Mouse (Mus musculus) hindbrain, embryonic 14.5 days (tissue): ENCODE results near the gene Plekho2. TPM values are rescaled to one million over a fixed set of nuclear protein-coding genes. Genes with fewer than 3 reads are reported as not detected.

Source experiments
- ATAC-seq: fragments of 200-750 bp; cut with Nextera tagmentation; 2 replicates; pipeline ENCODE4 v1.8.0; 2017; ENCODE audit warnings: moderate number of reproducible peaks, mild to moderate bottlenecking, moderate TSS enrichment, moderate library complexity; ENCODE audit not compliant: low FRiP score
- DNase-seq: peaks from one replicate; pipeline ENCODE4 v3.0.0-alpha.2; 2015; ENCODE audit warnings: low spot score
- H3K27ac ChIP-seq: fragments of 300-500 bp; sonication (generic); 2 replicates; pipeline ENCODE4 v1.5.1; 2014; ENCODE audit warnings: mild to moderate bottlenecking, moderate library complexity
- H3K27me3 ChIP-seq: fragments of 300-500 bp; sonication (generic); 2 replicates; pipeline ENCODE4 v1.6.1; 2014; ENCODE audit warnings: mild to moderate bottlenecking, low read length, mixed read lengths; ENCODE audit not compliant: control insufficient read depth, insufficient read depth
- H3K36me3 ChIP-seq: fragments of 300-500 bp; sonication (generic); replicated peaks from 2 replicates; pipeline ENCODE4 v1.6.1; 2014; ENCODE audit not compliant: control insufficient read depth, insufficient read depth
- H3K4me1 ChIP-seq: fragments of 300-500 bp; sonication (generic); replicated peaks from 2 replicates; pipeline ENCODE4 v1.6.1; 2014; ENCODE audit warnings: antibody characterized with exemption, low read length, mixed read lengths; ENCODE audit not compliant: control insufficient read depth, insufficient read depth
- H3K4me2 ChIP-seq: fragments of 300-500 bp; sonication (generic); replicated peaks from 2 replicates; pipeline ENCODE4 v1.6.1; 2014; ENCODE audit warnings: mild to moderate bottlenecking, moderate library complexity
- H3K4me3 ChIP-seq: fragments of 300-500 bp; sonication (generic); replicated peaks from 2 replicates; pipeline ENCODE4 v1.5.1; 2014; ENCODE audit warnings: mild to moderate bottlenecking, low read length
- H3K9ac ChIP-seq: fragments of 300-500 bp; sonication (generic); 2 replicates; pipeline ENCODE4 v1.6.1; 2014
- H3K9me3 ChIP-seq: fragments of 300-500 bp; sonication (generic); 2 replicates; pipeline ENCODE4 v1.6.1; 2016; ENCODE audit warnings: low read length; ENCODE audit not compliant: control insufficient read depth
- WGBS: fragments of 180-500 bp; shearing (Covaris S2); extraction: QIAGEN DNeasy Blood & Tissue Kit; methylation state at CpG from one replicate; pipeline ENCODE4 v1.1.7; 2014; 5-methylcytosine and 5-hydroxymethylcytosine counted together
- polyA plus RNA-seq: library from polyadenylated mRNA; unstranded; fragments of >200 nt; fragmentation: Nextera tagmentation; extraction: Ambion mirVana; gene quantifications from 2 replicates; pipeline ENCODE4 v1.2.1, GENCODE M21; 2014

The Plekho2 gene
- polyA plus RNA-seq, 1 experiment from 2014 or later, result 4.4 TPM

GRCm38 (mm10) chr9:65575393-65576196, 4.2 kb downstream of the Plekho2 start:
- ATAC-seq (no peak), DNase-seq (no peak)
- 68% methylated on average over 8 of the region's 8 CpGs for WGBS
- H3K27ac ChIP-seq, result 0 out of 2 replicates have a peak overlapping the region, but pooled peaks have one; percentile 24
- no peak overlapping the region for H3K4me3 ChIP-seq
- H3K36me3 ChIP-seq, result peaks cover 5% of the 10 kb centered on the region; the same call in 1 of the 2 replicates
- peaks cover 20% of the 10 kb centered on the region; the same call in 1 of the 2 replicates for H3K4me1 ChIP-seq
- no peak overlapping the region for H3K9ac ChIP-seq
- H3K4me2 ChIP-seq, result no peak overlapping the region
- H3K9me3 ChIP-seq, result no peaks in the 10 kb centered on the region
- H3K27me3 ChIP-seq, result no peaks in the 10 kb centered on the region

- Histone ChIP-seq H3K4me2 (no peak overlapping the region), H3K9me3 (no peaks in the 10 kb centered on the region), H3K9ac (no peak overlapping the region), H3K4me1 (peaks cover 18% of the 10 kb centered on the region; the same call in 1 of the 2 replicates), H3K27ac (no peak overlapping the region), H3K4me3 (no peak overlapping the region), H3K27me3 (no peaks in the 10 kb centered on the region), H3K36me3 (peaks cover 5% of the 10 kb centered on the region; the same call in 1 of the 2 replicates)
- WGBS, result 82% methylated on average over 11 of the region's 11 CpGs
- DNase-seq (no peak), ATAC-seq (no peak)
These were observed 5.1 kb downstream of the Plekho2 start for GRCm38 (mm10) chr9:65574513-65575392.

GRCm38 (mm10) chr9:65572837-65573236, 7.0 kb downstream of the Plekho2 start:
- DNase-seq (no peak), ATAC-seq (no peak)
- WGBS, result 63% methylated on average over 6 of the region's 6 CpGs
- Histone ChIP-seq H3K9ac (no peak overlapping the region), H3K36me3 (peaks cover 5% of the 10 kb centered on the region; the same call in 1 of the 2 replicates), H3K4me3 (no peak overlapping the region), H3K4me2 (no peak overlapping the region), H3K4me1 (peaks cover 18% of the 10 kb centered on the region; the same call in 1 of the 2 replicates), H3K27me3 (no peaks in the 10 kb centered on the region), H3K9me3 (no peaks in the 10 kb centered on the region), H3K27ac (no peak overlapping the region)

GRCm38 (mm10) chr9:65569491-65569971, 10.3 kb downstream of the Plekho2 start:
- no peaks in the 10 kb centered on the region for H3K27me3 ChIP-seq
- 76% methylated on average over 6 of the region's 6 CpGs for WGBS
- H3K4me3 ChIP-seq, result no peak overlapping the region
- H3K9ac ChIP-seq, result no peak overlapping the region
- no peak for DNase-seq
- no peak for ATAC-seq
- no peaks in the 10 kb centered on the region for H3K9me3 ChIP-seq
- no peak overlapping the region for H3K4me2 ChIP-seq
- no peak overlapping the region for H3K27ac ChIP-seq
- H3K4me1 ChIP-seq, result 0 out of 2 replicates have a peak, but pooled peaks cover under 1% of the 10 kb centered on the region
- peaks cover 5% of the 10 kb centered on the region; the same call in 1 of the 2 replicates for H3K36me3 ChIP-seq

- H3K36me3 ChIP-seq, result peaks cover 5% of the 10 kb centered on the region; the same call in 1 of the 2 replicates
- H3K27ac ChIP-seq, result no peak overlapping the region
- no peak overlapping the region for H3K9ac ChIP-seq
- DNase-seq (no peak), ATAC-seq (no peak)
- no peak overlapping the region for H3K4me2 ChIP-seq
- H3K9me3 ChIP-seq, result no peaks in the 10 kb centered on the region
- no peaks in the 10 kb centered on the region for H3K4me1 ChIP-seq
- H3K27me3 ChIP-seq, result no peaks in the 10 kb centered on the region
- WGBS, result 96% methylated on average over 6 of the region's 6 CpGs
- no peak overlapping the region for H3K4me3 ChIP-seq
These were observed 11.1 kb downstream of the Plekho2 start for GRCm38 (mm10) chr9:65568787-65569186.

- Histone ChIP-seq H3K4me1 (no peaks in the 10 kb centered on the region), H3K36me3 (no peaks in the 10 kb centered on the region), H3K27ac (no peak overlapping the region), H3K4me3 (no peak overlapping the region), H3K9ac (no peak overlapping the region), H3K4me2 (no peak overlapping the region), H3K9me3 (no peaks in the 10 kb centered on the region), H3K27me3 (no peaks in the 10 kb centered on the region)
- DNase-seq, result no peak
- no peak for ATAC-seq
- WGBS, result 98% methylated on average over 2 of the region's 2 CpGs
These were observed 15.1 kb downstream of the Plekho2 start for GRCm38 (mm10) chr9:65564698-65565097.

GRCm38 (mm10) chr9:65563073-65563472, 16.8 kb downstream of the Plekho2 start:
- no peaks in the 10 kb centered on the region for H3K27me3 ChIP-seq
- WGBS, result 90% methylated on average over 5 of the region's 5 CpGs
- H3K4me3 ChIP-seq, result no peak overlapping the region

GRCm38 (mm10) chr9:65562081-65562506, 17.7 kb downstream of the Plekho2 start:
- H3K27ac ChIP-seq, result no peak overlapping the region
- H3K9me3 ChIP-seq, result no peaks in the 10 kb centered on the region
- no peaks in the 10 kb centered on the region for H3K36me3 ChIP-seq
- H3K27me3 ChIP-seq, result no peaks in the 10 kb centered on the region
- H3K4me3 ChIP-seq, result no peak overlapping the region
- ATAC-seq (no peak), DNase-seq (no peak)
- H3K4me1 ChIP-seq, result no peaks in the 10 kb centered on the region
- no peak overlapping the region for H3K9ac ChIP-seq
- WGBS, result 26% methylated on average over 4 of the region's 4 CpGs
- no peak overlapping the region for H3K4me2 ChIP-seq

More at GRCm38 (mm10) chr9:65563073-65563472, 16.8 kb downstream of the Plekho2 start:
- ATAC-seq (no peak), DNase-seq (no peak)
- no peak overlapping the region for H3K9ac ChIP-seq
- H3K36me3 ChIP-seq, result no peaks in the 10 kb centered on the region
- no peaks in the 10 kb centered on the region for H3K9me3 ChIP-seq
- H3K4me2 ChIP-seq, result no peak overlapping the region
- no peak overlapping the region for H3K27ac ChIP-seq
- no peaks in the 10 kb centered on the region for H3K4me1 ChIP-seq

GRCm38 (mm10) chr9:65561016-65561415, 18.8 kb downstream of the Plekho2 start:
- H3K27ac ChIP-seq, result no peak overlapping the region
- DNase-seq (no peak), ATAC-seq (no peak)
- no peak overlapping the region for H3K4me2 ChIP-seq
- H3K36me3 ChIP-seq, result no peaks in the 10 kb centered on the region; the same call in 1 of the 2 replicates
- H3K4me1 ChIP-seq, result no peaks in the 10 kb centered on the region
- WGBS, result 75% methylated on average over 4 of the region's 4 CpGs
- no peaks in the 10 kb centered on the region for H3K27me3 ChIP-seq
- H3K9ac ChIP-seq, result no peak overlapping the region
- H3K4me3 ChIP-seq, result no peak overlapping the region
- H3K9me3 ChIP-seq, result no peaks in the 10 kb centered on the region
